Mouse (Mus musculus) E14TG2a.4 (cell line): ENCODE measurements around the gene Fzd10.

Source experiments
- CTCF ChIP-seq: conservative IDR thresholded peaks from 2 replicates; pipeline ENCODE4 v1.5.1; 2014; ENCODE audit warnings: low read length
- NANOG ChIP-seq: IDR thresholded peaks from 2 replicates; pipeline ENCODE4 v1.6.1; 2014; ENCODE audit warnings: borderline replicate concordance, low read length, mixed read lengths

DNA sequence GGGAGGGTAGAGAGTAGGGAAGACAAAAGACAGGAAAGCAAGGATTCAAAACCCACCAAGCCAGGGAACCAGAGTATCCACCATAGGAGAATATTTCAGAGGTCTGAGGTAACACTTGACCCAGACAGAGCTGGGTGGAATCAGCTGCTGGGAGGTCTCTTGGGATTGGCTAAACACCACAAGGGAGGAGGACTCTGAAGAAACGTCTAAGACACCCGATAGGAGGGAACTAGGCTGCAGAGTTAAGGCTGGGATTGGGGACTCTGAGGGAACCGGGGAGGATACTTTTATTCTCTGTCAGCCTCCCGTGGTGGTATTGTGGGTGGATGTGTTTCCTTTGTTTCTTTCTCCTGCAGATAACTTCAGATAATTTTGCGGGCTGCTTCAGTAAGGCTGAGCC, 31.7 kb upstream of the Fzd10 start:
- TF ChIP-seq CTCF (no peak), NANOG (no peak)
